Mouse (Mus musculus): ENCODE measurements around the gene Usp16.

DNA sequence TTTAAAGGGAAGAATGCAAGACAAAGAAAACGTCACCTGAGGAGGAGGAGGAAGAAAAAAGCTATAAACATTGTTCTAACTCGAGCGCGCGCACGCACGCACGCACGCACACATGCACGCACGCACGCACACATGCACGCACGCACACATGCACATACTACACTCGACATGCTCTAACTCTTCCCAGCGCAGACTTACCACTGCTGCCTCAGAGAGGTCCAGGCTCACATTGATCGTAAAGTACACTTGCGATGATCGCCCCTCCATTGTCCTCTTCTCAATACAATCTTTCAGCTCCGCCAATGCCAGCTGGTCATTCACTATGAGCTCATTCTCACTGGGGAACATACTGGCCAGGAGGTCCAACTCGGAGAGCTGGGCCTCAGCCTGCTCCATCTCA is 17.4 kb upstream of the Usp16 start:
- TF ChIP-seq POLR2A (IDR thresholded peaks at IDR 0.05; ENCODE audit: low read depth, low read length), result no peak
- no peak for TF ChIP-seq CTCF (IDR thresholded peaks at IDR 0.05; ENCODE audit: extremely low read depth, insufficient read depth, insufficient read length, insufficient replicate concordance)

Data from spleen, adult 2 months (tissue).